Mouse (Mus musculus): ENCODE data around the gene Inf2. TPM values are rescaled to one million over a fixed set of nuclear protein-coding genes. Genes with fewer than 3 reads are reported as not detected.

The Inf2 gene
- total and polyA plus RNA-seq, 2 experiments from 2014 or later: 1.4 to 5.9 TPM

DNA sequence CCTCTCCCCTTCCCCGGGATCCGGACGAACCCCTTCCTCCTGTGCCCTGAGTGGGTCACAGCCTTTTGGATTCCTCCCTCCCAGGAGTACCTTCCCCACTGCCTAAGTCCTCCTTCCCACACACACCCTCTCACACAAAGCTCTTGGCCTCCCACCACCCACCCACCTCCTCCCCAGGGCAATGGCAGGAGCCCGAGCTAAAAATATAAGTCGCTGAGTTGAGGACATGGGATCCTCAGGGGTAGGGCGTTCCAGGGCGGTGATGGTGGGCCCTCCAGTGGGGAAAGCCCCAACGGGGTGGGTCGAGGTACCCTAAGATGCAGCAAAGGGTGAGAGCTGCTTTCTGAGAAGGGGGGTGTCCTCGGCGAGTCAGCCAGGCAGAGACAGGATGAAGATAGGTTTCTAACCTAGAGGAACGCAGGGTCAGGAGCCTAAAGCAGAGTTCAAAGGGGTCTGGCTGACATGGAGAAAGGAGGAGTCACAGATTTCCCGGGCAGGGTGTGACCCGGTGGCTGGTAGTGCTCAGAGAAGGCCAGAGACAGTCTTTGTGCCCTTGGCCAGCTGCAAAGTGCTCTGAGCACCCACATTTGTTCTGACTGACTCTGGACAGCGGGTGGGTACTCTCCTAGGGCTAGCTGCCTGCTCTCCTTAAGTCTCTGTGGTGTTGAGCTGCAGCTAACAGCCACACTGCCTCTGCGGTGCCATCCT lies 31.9 kb downstream of the Inf2 start:
- Histone ChIP-seq H3K36me3 (ENCODE audit: insufficient read depth, low read length) (no peaks in the 10 kb centered on the region), H3K27me3 (ENCODE audit: insufficient read depth, low read length) (no peaks in the 10 kb centered on the region), H3K9me3 (ENCODE audit: low read length) (no peaks in the 10 kb centered on the region), H3K9ac (replicated peaks; ENCODE audit: low read length) (peak overlapping the region; percentile 58), H3K4me1 (ENCODE audit: insufficient read depth, low read length) (peaks cover 10% of the 10 kb centered on the region), H3K4me2 (ENCODE audit: low read depth, low read length) (peak overlapping the region; percentile 94), H3K27ac (peak overlapping the region; percentile 32; the same call in 1 of the 2 replicates), H3K4me3 (ENCODE audit: low read length) (peak overlapping the region; percentile 51)
- DNase-seq (ENCODE audit: low spot score): no peak
- 14% methylated on average over 13 of the region's 16 CpGs for WGBS
- no peak for TF ChIP-seq CTCF (IDR thresholded peaks at IDR 0.05; ENCODE audit: low read depth)
- ATAC-seq: 0 out of 2 replicates have a peak, but pooled peaks have one; percentile 4

- H3K9me3 ChIP-seq (ENCODE audit: low read length): no peaks in the 10 kb centered on the region
- 87% methylated on average over 3 of the region's 3 CpGs for WGBS
These were observed 33.3 kb downstream of the Inf2 start for GRCm38 (mm10) chr12:112621900-112622299.

GRCm38 (mm10) chr12:112623742-112624141 lies 35.2 kb downstream of the Inf2 start:
- TF ChIP-seq CTCF (IDR thresholded peaks at IDR 0.05; ENCODE audit: low read depth): peak; percentile 92
- Histone ChIP-seq H3K9ac (replicated peaks; ENCODE audit: low read length) (no peak overlapping the region), H3K36me3 (ENCODE audit: insufficient read depth, low read length) (no peaks in the 10 kb centered on the region), H3K27me3 (ENCODE audit: insufficient read depth, low read length) (no peaks in the 10 kb centered on the region), H3K4me3 (ENCODE audit: low read length) (no peak overlapping the region), H3K9me3 (ENCODE audit: low read length) (no peaks in the 10 kb centered on the region), H3K27ac (no peak overlapping the region), H3K4me1 (ENCODE audit: insufficient read depth, low read length) (peaks cover 8% of the 10 kb centered on the region), H3K4me2 (ENCODE audit: low read depth, low read length) (no peak overlapping the region)
- peak; percentile 79 for DNase-seq (ENCODE audit: low spot score)
- ATAC-seq: peak; percentile 33; the same call in 1 of the 2 replicates
- 18% methylated on average over 2 of the region's 2 CpGs for WGBS

More at GRCm38 (mm10) chr12:112621900-112622299, 33.3 kb downstream of the Inf2 start:
- Histone ChIP-seq H3K27ac (no peak overlapping the region), H3K4me2 (ENCODE audit: low read depth, low read length) (no peak overlapping the region), H3K27me3 (ENCODE audit: insufficient read depth, low read length) (no peaks in the 10 kb centered on the region), H3K4me1 (ENCODE audit: insufficient read depth, low read length) (peaks cover 10% of the 10 kb centered on the region), H3K4me3 (ENCODE audit: low read length) (no peak overlapping the region), H3K36me3 (ENCODE audit: insufficient read depth, low read length) (no peaks in the 10 kb centered on the region), H3K9ac (replicated peaks; ENCODE audit: low read length) (no peak overlapping the region)
- ATAC-seq: no peak
- DNase-seq (ENCODE audit: low spot score): no peak
- no peak for TF ChIP-seq CTCF (IDR thresholded peaks at IDR 0.05; ENCODE audit: low read depth)

DNA sequence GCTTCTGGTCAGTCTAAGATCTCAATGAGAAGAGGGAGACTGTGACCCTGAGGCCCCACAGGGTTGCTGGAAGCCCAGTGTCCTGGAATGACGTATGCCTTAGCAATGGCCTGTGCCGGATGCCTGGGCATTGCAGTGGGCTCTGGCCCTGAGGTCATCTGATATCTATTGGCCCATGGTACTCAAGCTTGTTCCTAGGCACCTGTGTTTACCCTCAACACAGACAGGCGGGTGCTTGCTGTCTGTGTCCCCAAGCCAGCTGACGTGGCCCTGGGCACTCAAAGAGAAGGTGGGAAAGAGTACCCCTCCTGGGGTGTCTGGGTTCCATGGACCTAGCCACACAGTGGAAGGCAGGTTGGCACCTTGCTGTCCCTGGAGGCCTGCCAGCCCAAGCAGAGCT lies 37.1 kb downstream of the Inf2 start:
- no peak overlapping the region for H3K9ac ChIP-seq (replicated peaks; ENCODE audit: low read length)
- H3K36me3 ChIP-seq (ENCODE audit: insufficient read depth, low read length): no peaks in the 10 kb centered on the region
- peaks cover 7% of the 10 kb centered on the region; the same call in 1 of the 2 replicates for H3K4me1 ChIP-seq (ENCODE audit: insufficient read depth, low read length)
- H3K4me3 ChIP-seq (ENCODE audit: low read length): no peak overlapping the region
- no peak overlapping the region for H3K27ac ChIP-seq
- ATAC-seq (no peak), DNase-seq (ENCODE audit: low spot score) (no peak)
- H3K4me2 ChIP-seq (ENCODE audit: low read depth, low read length): no peak overlapping the region
- WGBS: 92% methylated on average over 4 of the region's 4 CpGs
- no peaks in the 10 kb centered on the region for H3K9me3 ChIP-seq (ENCODE audit: low read length)
- H3K27me3 ChIP-seq (ENCODE audit: insufficient read depth, low read length): no peaks in the 10 kb centered on the region
- no peak for TF ChIP-seq CTCF (IDR thresholded peaks at IDR 0.05; ENCODE audit: low read depth)

- no peak overlapping the region for H3K4me3 ChIP-seq (ENCODE audit: low read length)
- ATAC-seq: no peak
- H3K9ac ChIP-seq (replicated peaks; ENCODE audit: low read length): no peak overlapping the region
- peaks cover 7% of the 10 kb centered on the region; the same call in 1 of the 2 replicates for H3K4me1 ChIP-seq (ENCODE audit: insufficient read depth, low read length)
- no peaks in the 10 kb centered on the region for H3K27me3 ChIP-seq (ENCODE audit: insufficient read depth, low read length)
- no peak for TF ChIP-seq CTCF (IDR thresholded peaks at IDR 0.05; ENCODE audit: low read depth)
- no peak overlapping the region for H3K27ac ChIP-seq
- DNase-seq (ENCODE audit: low spot score): no peak
- no peaks in the 10 kb centered on the region for H3K9me3 ChIP-seq (ENCODE audit: low read length)
- H3K36me3 ChIP-seq (ENCODE audit: insufficient read depth, low read length): no peaks in the 10 kb centered on the region
- H3K4me2 ChIP-seq (ENCODE audit: low read depth, low read length): no peak overlapping the region
- WGBS: 78% methylated on average over 6 of the region's 6 CpGs
These were observed 37.9 kb downstream of the Inf2 start for GRCm38 (mm10) chr12:112626455-112626854.

DNA sequence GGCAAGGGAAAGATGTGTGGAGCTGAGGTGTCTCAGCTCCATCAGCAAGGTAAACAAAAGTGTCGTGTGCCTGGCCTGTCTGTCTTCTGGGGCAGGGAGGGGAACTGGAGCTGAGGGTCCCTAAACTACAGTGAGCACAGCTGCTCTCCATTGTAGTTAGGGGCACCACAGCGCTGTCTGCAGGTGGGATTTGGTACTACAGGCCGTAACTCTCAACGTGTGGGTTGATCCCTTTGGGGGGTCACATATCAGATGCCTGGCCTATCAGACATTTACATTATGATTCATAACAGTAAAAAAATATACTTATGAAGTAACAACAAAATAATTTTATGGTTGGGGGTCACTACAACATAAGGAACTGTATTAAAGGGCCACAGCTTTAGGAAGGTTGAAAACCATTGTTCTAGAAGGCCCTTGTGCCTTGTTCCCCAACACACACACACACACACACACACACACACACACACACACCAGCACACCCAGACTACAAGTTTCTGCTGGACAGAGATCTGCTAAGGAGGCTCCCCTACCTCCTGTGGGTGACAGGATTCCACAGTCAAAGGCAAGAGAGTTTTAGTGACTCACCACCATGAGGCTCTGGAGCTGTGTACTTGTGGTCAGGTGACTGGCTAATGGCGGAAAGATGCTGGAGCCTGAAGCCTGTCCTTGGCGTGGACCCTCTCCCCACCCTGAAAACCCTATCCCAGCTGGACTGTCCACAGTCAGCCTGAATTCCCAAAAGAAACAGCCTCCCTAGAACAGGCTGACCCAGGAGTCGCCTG lies 38.7 kb downstream of the Inf2 start:
- ATAC-seq: no peak
- Histone ChIP-seq H3K36me3 (ENCODE audit: insufficient read depth, low read length) (no peaks in the 10 kb centered on the region), H3K27me3 (ENCODE audit: insufficient read depth, low read length) (no peaks in the 10 kb centered on the region), H3K9ac (replicated peaks; ENCODE audit: low read length) (no peak overlapping the region), H3K4me2 (ENCODE audit: low read depth, low read length) (no peak overlapping the region), H3K4me3 (ENCODE audit: low read length) (no peak overlapping the region), H3K27ac (no peak overlapping the region), H3K4me1 (ENCODE audit: insufficient read depth, low read length) (peaks cover 7% of the 10 kb centered on the region; the same call in 1 of the 2 replicates), H3K9me3 (ENCODE audit: low read length) (no peaks in the 10 kb centered on the region)
- no peak for DNase-seq (ENCODE audit: low spot score)
- 66% methylated on average over 7 of the region's 7 CpGs for WGBS
- peak; percentile 62 for TF ChIP-seq CTCF (IDR thresholded peaks at IDR 0.05; ENCODE audit: low read depth)
